8 mouse cellular contexts compared by ENCODE assay signal in genomic region chrX:8096068-8096786, GRCm38 (mm10). TPM values are rescaled to one million over a fixed set of nuclear protein-coding genes. Genes with fewer than 3 reads are reported as not detected.
DNase-seq lines count a peak whose midpoint lies in the region; ATAC-seq and TF ChIP-seq lines count a peak whose summit lies in the region.
"Not testable (repeated sequence)": the region's sequence is repeated elsewhere in the genome, so short reads cannot be mapped to it uniquely, and the experiment has no call there.

No protein-coding gene starts in this region.

- H3K36me3 ChIP-seq in MEL (ENCODE audit: control insufficient read depth in 1 of 2, insufficient read depth in 2 of 2, low read length in 2 of 2), result peaks cover 0 to 19% of the 10 kb centered on the region in 2 experiments; a peak in 2 of 4 replicates
- H3K36me3 ChIP-seq in hindbrain, embryonic 12.5 days; lung, embryonic 14.5 days (ENCODE audit: insufficient read depth); neural tube, embryonic 13.5 days: not testable (repeated sequence)

- not testable (repeated sequence) for H3K9me3 ChIP-seq in MEL (replicated peaks; ENCODE audit: insufficient read depth, low read length); hindbrain, embryonic 12.5 days (replicated peaks); lung, embryonic 14.5 days (ENCODE audit: low read depth, low read length); neural tube, embryonic 13.5 days

- peak overlapping the region; percentile 76 for H3K27ac ChIP-seq in MEL (ENCODE audit: control insufficient read depth, low read depth, low read length)
- H3K27ac ChIP-seq in gastrocnemius, adult 2 months, result peak overlapping the region; percentile 93
- H3K27ac ChIP-seq in hindbrain, embryonic 12.5 days; lung, embryonic 14.5 days (ENCODE audit: low read depth): not testable (repeated sequence)
- H3K27ac ChIP-seq in neural tube, embryonic 13.5 days (replicated peaks), result 0 out of 2 replicates have a peak overlapping the region, but pooled peaks have one; percentile 46

- H3K4me2 ChIP-seq in hindbrain, embryonic 12.5 days (replicated peaks), result peak overlapping the region; percentile 42
- peak overlapping the region; percentile 53 for H3K4me2 ChIP-seq in lung, embryonic 14.5 days
- H3K4me2 ChIP-seq in neural tube, embryonic 13.5 days, result peak overlapping the region; percentile 51

- peaks cover 4 to 19% of the 10 kb centered on the region in 2 experiments for H3K4me1 ChIP-seq in MEL (ENCODE audit: control insufficient read depth in 1 of 2, insufficient read depth in 2 of 2, low read length in 2 of 2)
- not testable (repeated sequence) for H3K4me1 ChIP-seq in hindbrain, embryonic 12.5 days; lung, embryonic 14.5 days (ENCODE audit: insufficient read depth); neural tube, embryonic 13.5 days (replicated peaks)

- peak overlapping the region; percentile 41 to 72 for H3K4me3 ChIP-seq in MEL (ENCODE audit: control insufficient read depth in 1 of 2, insufficient read depth in 1 of 2, low read depth in 2 of 2, low read length in 2 of 2)
- peak overlapping the region; percentile 67 for H3K4me3 ChIP-seq in gastrocnemius, adult 2 months
- peak overlapping the region; percentile 22 for H3K4me3 ChIP-seq in hindbrain, embryonic 12.5 days
- peak overlapping the region; percentile 27; the same call in 1 of the 2 replicates for H3K4me3 ChIP-seq in lung, embryonic 14.5 days (ENCODE audit: low read depth, low read length)
- H3K4me3 ChIP-seq in neural tube, embryonic 13.5 days, result peak overlapping the region; percentile 27

- not testable (repeated sequence) for TF ChIP-seq RAD21 in MEL (IDR thresholded peaks at IDR 0.05; ENCODE audit: low read depth, low read length)

- not testable (repeated sequence) for TF ChIP-seq EP300 in MEL (IDR thresholded peaks at IDR 0.05; ENCODE audit: low read depth in 1 of 2, low read length in 2 of 2)

- not testable (repeated sequence) for DNase-seq in MEL (ENCODE audit: low read depth, low spot score); lung, embryonic 14.5 days
- peak; percentile 76 to 79 for DNase-seq in cerebellum, postnatal 36 days
- peak; percentile 84 for DNase-seq in gastrocnemius, adult 2 months
- DNase-seq in layer of hippocampus, adult 8-10 months (ENCODE audit: low spot score in 2 of 2), result peak; percentile 79 to 87
- peak; percentile 77 for DNase-seq in testis, postnatal 10 days (ENCODE audit: low spot score)

- peak; percentile 91 for ATAC-seq in hindbrain, embryonic 12.5 days (ENCODE audit: low FRiP score)
- peak; percentile 95 for ATAC-seq in lung, embryonic 14.5 days (ENCODE audit: insufficient read depth)
- peak; percentile 89 for ATAC-seq in neural tube, embryonic 13.5 days (ENCODE audit: low read depth)

- intact Hi-C loops in gastrocnemius, adult 2 months (cut with DNase I), result loop anchor here (2.0 kb wide), 1 partner anchor 21 kb away; the partner anchor contains the start of gene Suv39h1

- TF ChIP-seq POLR2A in MEL (IDR thresholded peaks at IDR 0.05; ENCODE audit: control insufficient read depth in 1 of 2, insufficient read depth in 1 of 2, low read depth in 1 of 2, low read length in 2 of 2, poor library complexity in 1 of 2), result not testable (repeated sequence)

- WGBS in hindbrain, embryonic 12.5 days, result 8% methylated on average over 23 of the region's 48 CpGs
- 10% methylated on average over 10 of the region's 48 CpGs for WGBS in lung, embryonic 14.5 days
- 11% methylated on average over 20 of the region's 48 CpGs for WGBS in neural tube, embryonic 13.5 days

- H3K9ac ChIP-seq in MEL (ENCODE audit: control insufficient read depth, low read depth, low read length, poor library complexity, severe bottlenecking), result peak overlapping the region; percentile 67
- not testable (repeated sequence) for H3K9ac ChIP-seq in hindbrain, embryonic 12.5 days; lung, embryonic 14.5 days
- peak overlapping the region; percentile 31; the same call in 1 of the 2 replicates for H3K9ac ChIP-seq in neural tube, embryonic 13.5 days

- H3K27me3 ChIP-seq in MEL (ENCODE audit: control insufficient read depth in 1 of 2, insufficient read depth in 2 of 2, low read length in 2 of 2); hindbrain, embryonic 12.5 days; lung, embryonic 14.5 days (ENCODE audit: insufficient read depth, low read length); neural tube, embryonic 13.5 days: not testable (repeated sequence)

- not testable (repeated sequence) for H3K79me2 ChIP-seq in MEL (ENCODE audit: control insufficient read depth, insufficient read depth, low read length, poor library complexity)

- TF ChIP-seq CTCF in MEL (IDR thresholded peaks at IDR 0.05 in 2 of 3, conservative IDR thresholded peaks at IDR 0.05 in 1 of 3; ENCODE audit: control insufficient read depth in 1 of 3, insufficient read depth in 1 of 3, low read depth in 2 of 3, low read length in 3 of 3, poor library complexity in 1 of 3, severe bottlenecking in 1 of 3); gastrocnemius, adult 2 months (IDR thresholded peaks at IDR 0.05); lung, embryonic 14.5 days (IDR thresholded peaks at IDR 0.05; ENCODE audit: low read depth): not testable (repeated sequence)

TF ChIP-seq in MEL, 35 proteins besides CTCF, POLR2A, EP300 and RAD21:
- TF ChIP-seq E2F4 (IDR thresholded peaks at IDR 0.05; ENCODE audit: borderline replicate concordance, low read depth, low read length), result 0 out of 2 replicates have a peak, but pooled peaks have one; percentile 51
- peak; percentile 14; the same call in 1 of the 2 replicates for TF ChIP-seq CHD1 (IDR thresholded peaks at IDR 0.05; ENCODE audit: low read depth, low read length)

RNA-seq across cellular contexts. Expression of gene Was, which starts 5.9 kb away (rescaled TPM):
- total RNA-seq in MEL (2012; rRNA removed), result 133 and 146 TPM in 2 replicates
- 100 to 1,000 TPM in 1 of 2 experiments, not detected in 1; 167 TPM for polyA plus RNA-seq in MEL (2012; ENCODE audit: insufficient read depth in 1 of 2, insufficient read length in 2 of 2, low read depth in 1 of 2, low replicate concordance in 2 of 2, missing spikeins in 1 of 2)
- under 1 TPM; 0.36 to 0.70 TPM for total RNA-seq in gastrocnemius, adult 2 months (2021)
- polyA plus RNA-seq in hindbrain, embryonic 12.5 days (2016; fragmentation: Nextera tagmentation; extraction: Ambion mirVana), result 0.21 TPM in 1 of 2 replicates, not detected in the other
- 1 to 10 TPM in 3 of 4 experiments, under 1 TPM in 1; 0.83 to 4.5 (median 2.4) TPM for total RNA-seq in layer of hippocampus, adult 8-10 months (2022)
- polyA plus RNA-seq in lung, embryonic 14.5 days (2014; fragmentation: Nextera tagmentation; extraction: Ambion mirVana), result 0.43 and 0.60 TPM in 2 replicates
- polyA plus RNA-seq in neural tube, embryonic 13.5 days (2015; fragmentation: Nextera tagmentation; extraction: Ambion mirVana), result 0.24 TPM in 1 of 2 replicates, not detected in the other

RNA-seq across cellular contexts. Expression of gene Suv39h1, which starts 21.7 kb away (rescaled TPM):
- total RNA-seq in MEL (2012; rRNA removed), result 103 and 104 TPM in 2 replicates
- 100 to 1,000 TPM; 122 to 129 TPM for polyA plus RNA-seq in MEL (2012; ENCODE audit: insufficient read depth in 1 of 2, insufficient read length in 2 of 2, low read depth in 1 of 2, low replicate concordance in 2 of 2, missing spikeins in 1 of 2)
- 1 to 10 TPM; 4.3 to 5.0 TPM for total RNA-seq in gastrocnemius, adult 2 months (2021)
- polyA plus RNA-seq in hindbrain, embryonic 12.5 days (2016; fragmentation: Nextera tagmentation; extraction: Ambion mirVana), result 58.6 and 60.2 TPM in 2 replicates
- 10 to 100 TPM; 18.1 to 28.6 (median 23.6) TPM for total RNA-seq in layer of hippocampus, adult 8-10 months (2022)
- 71.6 and 74.3 TPM in 2 replicates for polyA plus RNA-seq in lung, embryonic 14.5 days (2014; fragmentation: Nextera tagmentation; extraction: Ambion mirVana)
- polyA plus RNA-seq in neural tube, embryonic 13.5 days (2015; fragmentation: Nextera tagmentation; extraction: Ambion mirVana), result 39.5 and 39.8 TPM in 2 replicates

RNA-seq across cellular contexts. Expression of gene Wdr13, which starts 36.5 kb away (rescaled TPM):
- 23.8 and 29.6 TPM in 2 replicates for total RNA-seq in MEL (2012; rRNA removed)
- 10 to 100 TPM in 1 of 2 experiments, not detected in 1; 46.8 TPM for polyA plus RNA-seq in MEL (2012; ENCODE audit: insufficient read depth in 1 of 2, insufficient read length in 2 of 2, low read depth in 1 of 2, low replicate concordance in 2 of 2, missing spikeins in 1 of 2)
- total RNA-seq in gastrocnemius, adult 2 months (2021), result 1 to 10 TPM; 9.1 to 9.4 TPM
- polyA plus RNA-seq in hindbrain, embryonic 12.5 days (2016; fragmentation: Nextera tagmentation; extraction: Ambion mirVana), result 40.5 and 42.6 TPM in 2 replicates
- total RNA-seq in layer of hippocampus, adult 8-10 months (2022), result 100 to 1,000 TPM; 188 to 218 (median 204) TPM
- 20.8 and 21.8 TPM in 2 replicates for polyA plus RNA-seq in lung, embryonic 14.5 days (2014; fragmentation: Nextera tagmentation; extraction: Ambion mirVana)
- polyA plus RNA-seq in neural tube, embryonic 13.5 days (2015; fragmentation: Nextera tagmentation; extraction: Ambion mirVana), result 47.8 and 51.7 TPM in 2 replicates

RNA-seq across cellular contexts. Expression of gene Rbm3, which starts 49.5 kb away (rescaled TPM):
- 906 and 1,021 TPM in 2 replicates for total RNA-seq in MEL (2012; rRNA removed)
- 100 to 1,000 TPM in 1 of 2 experiments, not detected in 1; 750 TPM for polyA plus RNA-seq in MEL (2012; ENCODE audit: insufficient read depth in 1 of 2, insufficient read length in 2 of 2, low read depth in 1 of 2, low replicate concordance in 2 of 2, missing spikeins in 1 of 2)
- 10 to 100 TPM; 33.9 to 82.1 TPM for total RNA-seq in gastrocnemius, adult 2 months (2021)
- 401 and 433 TPM in 2 replicates for polyA plus RNA-seq in hindbrain, embryonic 12.5 days (2016; fragmentation: Nextera tagmentation; extraction: Ambion mirVana)
- 100 to 1,000 TPM; 111 to 215 (median 130) TPM for total RNA-seq in layer of hippocampus, adult 8-10 months (2022)
- polyA plus RNA-seq in lung, embryonic 14.5 days (2014; fragmentation: Nextera tagmentation; extraction: Ambion mirVana), result 589 and 659 TPM in 2 replicates
- polyA plus RNA-seq in neural tube, embryonic 13.5 days (2015; fragmentation: Nextera tagmentation; extraction: Ambion mirVana), result 336 and 349 TPM in 2 replicates
